Mouse (Mus musculus): ENCODE results near the gene Cox15.

- TF ChIP-seq CTCF (IDR thresholded peaks at IDR 0.05 in 2 of 3, conservative IDR thresholded peaks at IDR 0.05 in 1 of 3; ENCODE audit: control insufficient read depth in 1 of 3, insufficient read depth in 1 of 3, low read depth in 2 of 3, low read length in 3 of 3, poor library complexity in 1 of 3, severe bottlenecking in 1 of 3): no peak
- no peak for TF ChIP-seq SIN3A (IDR thresholded peaks at IDR 0.05; ENCODE audit: low read length)
- no peak for TF ChIP-seq EP300 (IDR thresholded peaks at IDR 0.05; ENCODE audit: low read depth in 1 of 2, low read length in 2 of 2)
- TF ChIP-seq UBTF (IDR thresholded peaks at IDR 0.05; ENCODE audit: borderline replicate concordance, insufficient read depth, low read depth, low read length): no peak
- no peak for TF ChIP-seq POLR2A (IDR thresholded peaks at IDR 0.05; ENCODE audit: control insufficient read depth in 1 of 2, insufficient read depth in 1 of 2, low read depth in 1 of 2, low read length in 2 of 2, poor library complexity in 1 of 2)
- no peak for TF ChIP-seq KAT2A (conservative IDR thresholded peaks at IDR 0.05; ENCODE audit: low read depth, low read length)
- no peak for TF ChIP-seq ZC3H11A (IDR thresholded peaks at IDR 0.05; ENCODE audit: low read depth, low read length)
- no peak for TF ChIP-seq GATA1 (IDR thresholded peaks at IDR 0.05; ENCODE audit: low read depth, low read length)
These were observed 9.4 kb downstream of the Cox15 start for GRCm38 (mm10) chr19:43743401-43743800.
